Mouse (Mus musculus): ENCODE measurements around the gene Def6.

Def6 gene

GRCm38 (mm10) chr17:28207591-28208313 lies at the start of gene Def6:
Def6 (plus strand) TSS chr17:28207778.
- DNase-seq (ENCODE audit: low spot score) = peak; percentile 63

- DNase-seq (ENCODE audit: low spot score) = no peak
Measured at GRCm38 (mm10) chr17:28160361-28160760, 47.2 kb upstream of the Def6 start.

- DNase-seq (ENCODE audit: low spot score) = no peak
Measured at GRCm38 (mm10) chr17:28161310-28161881, 46.2 kb upstream of the Def6 start.

- DNase-seq (ENCODE audit: low spot score) = peak; percentile 48
Measured at GRCm38 (mm10) chr17:28163666-28164065, 43.9 kb upstream of the Def6 start.

GRCm38 (mm10) chr17:28170460-28171305 lies 36.9 kb upstream of the Def6 start:
- DNase-seq (ENCODE audit: low spot score) = no peak

- DNase-seq (ENCODE audit: low spot score) = no peak
Measured at GRCm38 (mm10) chr17:28172690-28173089, 34.9 kb upstream of the Def6 start.

GRCm38 (mm10) chr17:28176775-28177539 lies 30.6 kb upstream of the Def6 start, which contains the start of gene Zfp523:
Zfp523 (plus strand) TSS chr17:28177129.
- DNase-seq (ENCODE audit: low spot score) = peak; percentile 86

GRCm38 (mm10) chr17:28177540-28178046 lies 30.0 kb upstream of the Def6 start:
- no peak for DNase-seq (ENCODE audit: low spot score)

GRCm38 (mm10) chr17:28180331-28180730 lies 27.2 kb upstream of the Def6 start:
- DNase-seq (ENCODE audit: low spot score) = no peak

- DNase-seq (ENCODE audit: low spot score) = no peak
Measured at GRCm38 (mm10) chr17:28180783-28181544, 26.6 kb upstream of the Def6 start.

GRCm38 (mm10) chr17:28184971-28185638 lies 22.5 kb upstream of the Def6 start:
- DNase-seq (ENCODE audit: low spot score) = no peak

GRCm38 (mm10) chr17:28188313-28188712 lies 19.3 kb upstream of the Def6 start:
- DNase-seq (ENCODE audit: low spot score) = no peak

- DNase-seq (ENCODE audit: low spot score) = no peak
Measured at GRCm38 (mm10) chr17:28192754-28193153, 14.8 kb upstream of the Def6 start.

- DNase-seq (ENCODE audit: low spot score) = no peak
Measured at GRCm38 (mm10) chr17:28193559-28193958, 14.0 kb upstream of the Def6 start.

- no peak for DNase-seq (ENCODE audit: low spot score)
Measured at GRCm38 (mm10) chr17:28195033-28195432, 12.5 kb upstream of the Def6 start.

GRCm38 (mm10) chr17:28197646-28198045 lies 9.9 kb upstream of the Def6 start:
- no peak for DNase-seq (ENCODE audit: low spot score)

GRCm38 (mm10) chr17:28201982-28202381 lies 5.6 kb upstream of the Def6 start:
- DNase-seq (ENCODE audit: low spot score) = no peak

GRCm38 (mm10) chr17:28204052-28204720 lies 3.4 kb upstream of the Def6 start:
- no peak for DNase-seq (ENCODE audit: low spot score)

- no peak for DNase-seq (ENCODE audit: low spot score)
Measured at GRCm38 (mm10) chr17:28205443-28205842, 2.1 kb upstream of the Def6 start.

- no peak for DNase-seq (ENCODE audit: low spot score)
Measured at GRCm38 (mm10) chr17:28207092-28207491, 486 bp upstream of the Def6 start.
